Mouse (Mus musculus) mesoderm, embryonic 11.5 days (tissue): ENCODE data around the gene Dpy19l3.

Source experiments
- DNase-seq: peaks from one replicate; pipeline ENCODE4 v3.0.0-alpha.2; 2012; ENCODE audit warnings: low read depth, low spot score

Gene Dpy19l3

GRCm38 (mm10) chr7:35754033-35754885, at the start of gene Dpy19l3:
TSS of gene Dpy19l3 (minus strand) at chr7:35754454.
- peak; percentile 87 for DNase-seq

DNA sequence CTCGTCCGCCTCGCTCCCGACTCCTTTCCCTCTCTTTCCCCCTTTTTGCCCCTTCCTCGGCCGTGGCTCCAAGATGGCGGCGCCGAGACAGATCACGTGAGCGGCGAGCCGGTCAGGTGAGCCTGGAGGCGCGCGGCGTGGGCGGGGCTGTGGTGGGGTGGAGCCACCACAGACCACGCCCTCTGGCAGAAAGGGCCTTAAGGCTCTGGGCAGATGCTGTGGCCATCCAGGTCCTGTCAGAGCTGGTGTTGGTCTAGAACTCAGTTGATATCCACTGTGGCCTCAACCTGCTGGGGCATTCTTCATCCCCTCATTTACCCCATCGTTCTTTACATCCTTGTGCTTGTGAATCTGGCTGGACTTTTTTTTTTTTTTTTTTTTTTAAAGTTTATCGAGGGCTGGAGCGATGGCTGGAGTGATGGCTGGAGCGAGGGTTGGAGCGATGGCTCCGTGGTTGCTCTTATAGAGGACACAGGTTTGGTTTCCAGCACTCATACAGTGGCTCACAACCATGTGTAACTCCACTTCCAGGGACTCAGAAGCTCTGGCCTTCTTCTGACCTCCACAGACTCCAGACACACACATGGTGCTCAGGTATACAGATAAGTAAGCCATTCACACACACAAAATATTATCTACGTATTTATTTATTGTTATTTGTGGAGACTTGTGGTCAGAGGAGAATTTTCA, 48.8 kb upstream of the Dpy19l3 start, which contains the start of gene Zfp507:
Gene Zfp507, minus strand, starts transcription at position 98 of the 690 bp plus-strand sequence.
- peak; percentile 94 for DNase-seq

GRCm38 (mm10) chr7:35802201-35802905, 48.1 kb upstream of the Dpy19l3 start:
- DNase-seq = peak; percentile 49

DNA sequence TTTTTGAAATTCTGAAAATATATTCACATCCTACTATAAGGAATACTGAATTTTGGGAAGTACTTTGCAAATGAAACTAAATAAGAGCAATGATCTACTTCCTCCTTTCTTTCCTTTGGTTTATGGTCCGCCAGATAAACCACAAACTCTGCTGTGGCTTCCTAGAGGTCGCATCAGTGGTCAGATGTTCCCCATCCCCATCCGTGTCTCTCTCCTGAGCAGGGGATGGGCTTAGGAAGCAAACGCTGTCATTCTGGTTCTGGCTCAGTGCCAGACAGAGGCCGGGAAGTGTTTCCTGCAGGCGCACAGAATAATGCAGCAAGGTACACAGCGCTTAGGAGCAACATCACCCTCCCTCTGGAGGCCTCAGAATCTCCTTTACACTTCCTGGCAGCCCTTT, 41.9 kb upstream of the Dpy19l3 start:
- DNase-seq = no peak

DNA sequence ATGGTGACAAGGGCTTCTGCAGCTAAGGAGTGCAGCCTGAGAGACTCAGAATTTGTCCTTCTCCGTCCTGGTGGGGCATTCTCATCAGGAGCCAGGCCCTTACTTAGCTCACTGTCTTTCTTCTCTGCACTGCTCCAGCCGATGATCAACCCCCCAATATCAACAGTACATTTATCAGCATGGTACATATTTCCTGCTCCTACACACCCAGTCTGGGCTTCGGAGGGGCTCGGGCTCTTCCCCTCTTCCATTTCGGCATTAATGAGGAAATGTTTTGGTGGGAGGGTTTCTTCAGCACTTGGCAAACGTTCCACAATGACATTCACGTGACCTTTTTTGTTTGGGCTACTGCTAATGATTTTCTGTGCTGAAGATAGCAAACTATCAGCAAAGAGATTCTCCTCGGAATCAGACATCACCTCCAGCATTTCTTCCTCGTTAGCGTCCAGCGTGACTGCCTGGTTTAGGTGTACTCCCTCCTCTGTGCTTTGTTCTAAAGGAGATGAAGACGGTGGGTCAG, 40.0 kb upstream of the Dpy19l3 start:
- DNase-seq = no peak

DNA sequence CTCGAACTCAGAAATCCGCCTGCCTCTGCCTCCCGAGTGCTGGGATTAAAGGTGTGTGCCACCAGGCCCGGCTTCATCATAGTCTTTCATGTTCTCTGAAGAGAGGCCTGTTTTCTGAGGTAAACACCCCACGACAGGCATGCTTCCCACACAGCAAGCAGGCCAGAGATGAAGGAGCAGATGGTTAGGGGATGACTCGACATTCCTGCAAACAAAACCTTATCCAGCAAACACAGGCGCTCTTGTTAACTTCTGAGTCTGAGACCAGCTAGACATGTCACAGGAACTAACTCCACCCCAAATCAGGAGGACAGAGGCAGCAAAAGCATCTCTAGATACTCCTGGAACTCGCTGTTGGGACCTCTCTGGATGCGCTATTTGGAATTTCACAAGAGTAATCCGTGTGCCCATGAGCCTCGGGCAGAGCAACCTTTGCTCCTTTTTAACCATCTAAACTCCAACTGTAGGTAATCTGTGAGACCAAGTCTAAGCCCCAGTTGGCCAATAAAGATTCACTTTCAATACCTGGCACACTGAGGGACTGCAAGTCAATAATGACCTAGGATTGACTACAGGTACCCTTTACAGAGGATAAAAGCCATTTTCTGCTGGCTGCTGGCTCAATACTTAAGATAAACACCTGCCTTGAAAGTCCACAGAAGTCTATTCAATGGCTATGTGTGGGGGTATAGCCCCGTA, 38.0 kb upstream of the Dpy19l3 start:
- DNase-seq = no peak

GRCm38 (mm10) chr7:35790926-35791325, 36.7 kb upstream of the Dpy19l3 start:
- peak; percentile 12 for DNase-seq

DNA sequence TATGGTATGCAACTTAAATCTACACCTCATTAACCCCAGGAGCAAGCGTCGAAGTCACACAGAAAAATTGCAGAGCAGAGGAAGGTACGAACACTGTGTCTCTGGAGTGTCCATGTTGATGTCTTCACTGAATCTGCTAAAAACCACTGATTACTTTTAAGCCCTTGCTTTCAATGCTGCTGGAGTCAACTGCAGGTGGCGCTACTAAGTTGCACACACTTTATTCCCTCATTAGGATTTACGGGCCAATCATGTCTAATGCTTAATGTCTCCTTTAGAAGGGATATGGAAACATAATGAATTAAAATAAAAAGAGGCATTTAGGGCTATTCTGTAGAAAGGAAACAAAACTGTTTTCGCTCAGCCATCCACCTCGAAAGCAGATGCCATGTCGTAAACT, 35.9 kb upstream of the Dpy19l3 start:
- peak; percentile 12 for DNase-seq

GRCm38 (mm10) chr7:35785579-35785978, 31.3 kb upstream of the Dpy19l3 start:
- DNase-seq = no peak

- DNase-seq = peak; percentile 6
Observed at GRCm38 (mm10) chr7:35782252-35782651, 28.0 kb upstream of the Dpy19l3 start.

DNA sequence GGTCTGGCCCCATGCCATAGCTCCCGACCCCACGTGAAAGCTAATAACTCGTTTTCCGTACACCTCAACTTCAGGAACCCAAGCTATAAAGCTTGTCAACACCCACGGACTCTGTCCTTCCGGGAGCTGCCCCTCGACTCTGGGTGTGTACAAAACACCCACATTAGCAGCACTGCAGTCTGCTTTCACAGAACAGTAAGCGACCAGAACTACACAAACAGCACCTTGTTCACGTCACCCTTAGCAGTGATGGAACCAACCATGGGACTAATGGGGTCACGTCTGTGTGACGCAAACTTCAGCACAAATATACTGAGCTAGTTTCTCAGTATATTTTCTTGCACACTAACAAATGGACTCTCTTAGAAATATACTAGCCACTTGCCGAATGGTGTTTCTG, 19.9 kb upstream of the Dpy19l3 start:
- DNase-seq = no peak

- DNase-seq = no peak
Observed at GRCm38 (mm10) chr7:35772347-35772746, 18.1 kb upstream of the Dpy19l3 start.

DNA sequence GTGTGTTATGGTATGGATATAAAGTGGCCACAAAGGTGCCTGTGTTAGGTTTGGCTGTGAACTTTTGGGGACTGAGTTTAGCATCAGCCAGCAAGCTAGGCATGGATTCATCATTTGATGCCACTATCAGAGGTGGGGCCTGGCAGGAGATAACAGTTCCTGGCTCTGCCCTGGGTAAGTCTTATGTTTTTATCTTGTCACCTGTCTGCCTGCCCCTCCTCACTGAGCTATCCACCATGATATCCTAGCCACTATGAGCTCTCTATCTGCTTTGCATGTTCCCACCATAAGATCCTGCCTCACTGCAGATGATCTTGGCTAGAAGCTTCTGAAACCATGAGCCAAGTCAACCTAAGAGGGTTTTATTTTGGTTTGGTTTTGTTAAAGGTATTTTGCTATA, 16.9 kb upstream of the Dpy19l3 start:
- no peak for DNase-seq

DNA sequence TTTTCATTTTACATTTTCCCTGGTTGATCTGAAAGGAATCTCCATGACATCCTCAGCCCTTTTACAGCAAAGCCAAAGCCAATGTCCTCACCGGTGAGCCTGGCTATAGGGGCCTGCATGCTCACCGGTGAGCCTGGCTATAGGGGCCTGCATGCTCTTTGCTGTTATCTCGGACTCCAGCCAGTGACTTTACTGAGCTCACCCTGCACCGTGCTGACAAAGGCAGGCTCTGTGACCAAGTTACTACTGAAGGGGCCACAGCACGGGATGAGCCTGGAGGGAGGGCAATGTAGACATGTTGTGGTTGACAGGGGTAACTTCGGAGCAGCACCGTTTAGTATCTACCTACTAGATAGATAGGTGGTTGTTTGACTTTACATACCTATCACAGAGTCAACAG, 15.9 kb upstream of the Dpy19l3 start:
- DNase-seq = no peak

DNA sequence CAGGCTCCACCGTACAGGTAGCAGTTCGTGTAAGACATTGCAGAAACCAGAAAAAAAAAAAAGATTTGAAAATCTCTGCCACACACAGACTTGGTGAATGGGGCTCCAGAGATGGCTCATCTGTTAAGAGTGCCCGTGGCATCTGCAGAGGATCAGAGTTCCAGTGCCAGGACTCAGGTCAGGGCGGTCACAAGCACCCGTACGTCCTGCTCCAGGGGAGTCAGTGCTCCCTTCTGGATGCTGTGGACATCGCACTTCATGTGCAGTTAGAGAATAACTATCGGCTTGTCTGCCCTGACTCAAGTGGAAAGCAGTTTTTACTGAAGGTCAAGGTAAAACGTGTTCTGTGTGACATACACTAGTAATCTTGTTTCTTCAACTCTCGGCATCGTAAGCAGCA, 10.2 kb upstream of the Dpy19l3 start:
- DNase-seq = no peak

GRCm38 (mm10) chr7:35761801-35762200, 7.5 kb upstream of the Dpy19l3 start:
- no peak for DNase-seq

DNA sequence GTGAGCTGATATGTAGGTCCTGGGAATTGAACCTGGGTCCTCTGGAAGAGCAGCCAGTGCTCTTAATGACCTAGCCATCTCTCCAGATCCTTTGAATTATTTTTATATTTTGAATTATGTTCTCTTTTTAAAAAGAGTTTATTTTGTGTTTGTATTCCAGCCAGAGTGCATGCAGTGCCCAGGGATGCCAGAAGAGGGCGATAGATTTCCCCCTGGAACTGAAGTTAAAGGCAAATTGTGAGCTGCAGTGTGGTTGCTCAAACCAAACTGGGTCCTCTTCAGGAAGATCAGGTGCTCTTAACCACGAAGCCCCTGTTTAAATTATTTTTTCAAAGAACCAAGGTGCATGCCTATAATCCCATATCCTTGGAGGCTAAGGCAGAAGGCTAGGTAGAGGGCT, 5.3 kb upstream of the Dpy19l3 start:
- DNase-seq = no peak

DNA sequence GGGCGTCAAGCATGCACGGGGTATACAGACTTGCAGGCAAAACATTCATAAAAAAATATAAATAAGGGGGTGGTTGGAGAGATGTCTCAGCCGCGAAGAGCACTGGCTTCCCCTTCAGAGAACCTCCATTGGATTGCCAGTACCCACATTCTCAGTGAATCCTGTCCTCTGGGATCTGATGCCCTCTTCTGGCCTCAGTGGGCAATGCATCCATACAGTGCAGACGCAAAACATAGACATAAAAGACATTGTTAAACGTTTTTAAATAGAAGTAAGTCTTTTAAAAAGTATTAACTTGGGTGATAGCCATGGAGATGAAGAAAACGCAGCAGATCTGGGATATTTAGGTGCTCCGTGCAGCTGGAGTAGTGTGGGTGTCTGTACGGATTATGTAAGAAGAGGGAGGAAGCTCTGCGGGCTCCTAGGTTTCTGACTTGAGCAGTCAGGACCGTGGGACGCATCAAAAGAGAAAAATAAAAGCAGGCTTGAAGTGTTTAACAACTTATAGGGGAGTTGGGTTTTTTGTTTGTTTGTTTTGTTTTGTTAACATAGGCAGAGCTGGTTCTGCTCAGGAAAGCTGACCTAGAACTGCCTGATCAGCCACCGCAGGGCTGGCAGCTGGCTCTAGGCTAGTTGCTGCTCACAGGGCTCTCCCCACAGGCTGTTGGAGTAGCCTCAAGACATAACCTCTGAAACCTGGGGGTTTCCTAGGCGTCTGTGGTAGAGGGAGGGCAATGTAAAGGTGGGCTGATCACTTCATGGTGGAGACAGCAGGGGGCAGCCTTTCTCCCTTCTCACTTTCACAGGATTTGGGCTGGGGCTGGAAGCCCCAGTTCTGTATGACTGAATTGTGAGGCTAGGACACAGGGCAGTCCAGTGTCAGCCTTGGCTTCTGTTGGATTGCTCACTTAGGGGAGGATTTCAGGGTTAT, 2.5 kb upstream of the Dpy19l3 start:
- peak; percentile 30 for DNase-seq

GRCm38 (mm10) chr7:35754886-35755168, 573 bp upstream of the Dpy19l3 start:
- DNase-seq = no peak

DNA sequence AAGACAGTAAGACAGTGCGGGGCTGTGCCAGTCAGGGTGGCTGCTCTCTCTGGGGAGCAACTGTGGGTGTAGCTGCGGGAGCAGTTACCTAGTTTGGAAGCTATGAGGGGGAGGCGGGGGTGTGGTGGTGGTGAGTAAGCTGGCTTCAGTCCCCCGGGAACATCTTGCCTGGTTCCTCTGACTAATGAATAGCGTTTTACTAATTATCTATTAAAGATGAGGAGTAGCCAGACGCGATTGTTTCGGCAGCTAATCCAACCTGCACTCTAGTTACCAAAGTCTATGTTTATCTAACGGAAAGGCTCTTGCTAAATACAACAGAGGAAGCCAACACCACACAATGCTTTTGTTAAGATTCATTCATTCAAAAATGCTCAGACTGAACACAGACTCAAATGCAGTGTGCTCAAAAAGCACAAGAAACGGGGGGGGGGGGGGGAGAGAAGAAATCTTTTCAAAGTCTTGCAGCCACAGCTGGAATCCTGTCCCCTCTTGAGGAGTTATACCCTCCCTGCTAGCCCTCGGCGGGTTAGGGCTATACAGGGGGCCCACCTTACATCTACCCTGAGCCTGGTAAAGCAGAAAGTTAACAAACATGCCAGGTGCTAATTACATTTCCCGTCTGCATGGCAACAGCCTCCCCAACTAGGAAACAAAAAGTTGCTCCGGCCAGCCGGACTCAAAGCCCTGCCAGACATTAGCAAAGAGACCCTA, 778 bp downstream of the Dpy19l3 start:
- no peak for DNase-seq
